Mouse (Mus musculus) G1E (cell line): ENCODE measurements around the gene Rbm33.

ENCODE experiments used
- CTCF ChIP-seq: IDR thresholded peaks from 2 replicates; pipeline ENCODE4 v1.5.1; 2012; ENCODE audit warnings: low read depth, low read length, inconsistent platforms, mixed read lengths
- GATA2 ChIP-seq: IDR thresholded peaks from 2 replicates; pipeline ENCODE4 v1.6.1; 2012; ENCODE audit warnings: low read depth, low read length, inconsistent platforms, borderline replicate concordance
- POLR2AphosphoS5 ChIP-seq: IDR thresholded peaks from 2 replicates; pipeline ENCODE4 v1.6.1; 2012; ENCODE audit warnings: low read depth, low read length, inconsistent platforms; ENCODE audit not compliant: insufficient replicate concordance
- TAL1 ChIP-seq: conservative IDR thresholded peaks from 2 replicates; pipeline ENCODE4 v1.6.1; 2012; ENCODE audit warnings: low read depth, low read length, inconsistent platforms, mixed read lengths

DNA sequence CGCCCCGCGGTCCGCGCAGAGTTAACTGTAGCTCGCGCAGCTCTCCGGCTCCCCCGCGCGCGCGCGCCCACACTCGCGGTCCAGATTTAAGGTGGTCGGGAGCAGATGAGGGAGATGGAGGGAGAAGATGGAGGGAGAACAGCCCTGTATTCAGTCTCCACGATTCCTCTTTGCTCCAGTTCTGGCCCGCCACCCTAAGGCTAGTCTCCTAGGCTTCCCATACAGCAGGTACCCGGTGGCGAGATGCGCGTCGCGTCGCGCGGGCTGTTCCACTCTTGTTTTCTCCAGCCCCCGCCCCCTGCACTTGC lies 148.1 kb downstream of the Rbm33 start:
- no peak for TF ChIP-seq POLR2AphosphoS5
- TF ChIP-seq GATA2, result no peak
- no peak for TF ChIP-seq TAL1
- TF ChIP-seq CTCF, result no peak
